Mouse (Mus musculus) midbrain, embryonic 11.5 days (tissue): ENCODE data around the gene Sox10. TPM values are rescaled to one million over a fixed set of nuclear protein-coding genes. Genes with fewer than 3 reads are reported as not detected.

Experiments
- ATAC-seq: fragments of 200-750 bp; cut with Nextera tagmentation; 2 replicates; pipeline ENCODE4 v1.8.0; 2017; ENCODE audit warnings: moderate TSS enrichment, moderate library complexity; ENCODE audit not compliant: low FRiP score
- DNase-seq: peaks from one replicate; pipeline ENCODE4 v3.0.0; 2015; ENCODE audit warnings: low spot score; ENCODE audit errors: missing footprints
- H3K27ac ChIP-seq: fragments of 300-500 bp; sonication (generic); 2 replicates; pipeline ENCODE4 v1.5.1; 2014; ENCODE audit warnings: low read depth, low read length
- H3K27me3 ChIP-seq: fragments of 300-500 bp; sonication (generic); 2 replicates; pipeline ENCODE4 v1.6.1; 2014; ENCODE audit warnings: mild to moderate bottlenecking, low read length, moderate library complexity, mixed read lengths; ENCODE audit not compliant: control insufficient read depth, insufficient read depth
- H3K36me3 ChIP-seq: fragments of 300-500 bp; sonication (generic); 2 replicates; pipeline ENCODE4 v1.6.1; 2014; ENCODE audit warnings: mild to moderate bottlenecking, low read length, moderate library complexity, mixed read lengths; ENCODE audit not compliant: control insufficient read depth, insufficient read depth
- H3K4me1 ChIP-seq: fragments of 300-500 bp; sonication (generic); 2 replicates; pipeline ENCODE4 v1.6.1; 2014; ENCODE audit warnings: low read length; ENCODE audit not compliant: control insufficient read depth, insufficient read depth
- H3K4me2 ChIP-seq: fragments of 300-500 bp; sonication (generic); 2 replicates; pipeline ENCODE4 v1.6.1; 2014; ENCODE audit warnings: mild to moderate bottlenecking, moderate library complexity
- H3K4me3 ChIP-seq: fragments of 300-500 bp; sonication (generic); 2 replicates; pipeline ENCODE4 v1.5.1; 2014; ENCODE audit warnings: low read depth, low read length
- H3K9ac ChIP-seq: fragments of 300-500 bp; sonication (generic); 2 replicates; pipeline ENCODE4 v1.6.1; 2014; ENCODE audit warnings: low read length
- H3K9me3 ChIP-seq: fragments of 300-500 bp; sonication (generic); 2 replicates; pipeline ENCODE4 v1.6.1; 2016; ENCODE audit warnings: low read length; ENCODE audit not compliant: control insufficient read depth
- WGBS: fragments of 180-500 bp; shearing (Covaris S2); extraction: QIAGEN DNeasy Blood & Tissue Kit; methylation state at CpG from one replicate; pipeline ENCODE4 v1.1.7; 2014; 5-methylcytosine and 5-hydroxymethylcytosine counted together
- polyA plus RNA-seq: library from polyadenylated mRNA; unstranded; fragments of >200 nt; fragmentation: Nextera tagmentation; extraction: Ambion mirVana; gene quantifications from 2 replicates; pipeline ENCODE4 v1.2.1, GENCODE M21; 2014

The Sox10 gene
- 0.64 and 0.95 TPM in 2 replicates for polyA plus RNA-seq

DNA sequence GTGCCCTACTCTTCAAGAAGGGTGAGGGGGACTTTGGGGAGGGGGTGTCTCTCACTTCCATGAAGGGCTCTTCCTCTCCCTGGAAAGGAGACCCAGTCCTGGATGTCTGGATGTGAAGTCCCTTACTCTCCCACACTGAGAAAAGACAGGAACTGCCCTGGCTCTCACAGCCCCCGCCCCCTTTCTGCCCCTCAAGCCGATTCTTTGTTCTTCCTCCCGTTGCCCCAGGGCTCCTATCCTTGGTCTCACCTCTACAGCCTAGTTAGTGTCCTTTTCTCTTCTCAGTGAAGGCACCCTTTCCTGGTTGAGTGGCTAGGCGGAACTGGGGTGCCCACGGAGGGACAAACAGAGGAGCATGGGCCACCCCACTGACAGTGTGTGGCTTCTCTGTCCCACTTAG, at the start of gene Sox10:
Gene Sox10, minus strand, starts transcription at position 101 of the 400 bp plus-strand sequence.
- H3K4me1 ChIP-seq: 0 out of 2 replicates have a peak, but pooled peaks cover 4% of the 10 kb centered on the region
- H3K27ac ChIP-seq: no peak within 1 kb of the TSS
- H3K4me2 ChIP-seq: no peak within 1 kb of the TSS
- H3K4me3 ChIP-seq: no peak within 1 kb of the TSS
- ATAC-seq (no peak), DNase-seq (no peak)
- H3K9me3 ChIP-seq: no peaks in the 10 kb centered on the region
- no peaks in the 10 kb centered on the region for H3K36me3 ChIP-seq
- peaks cover 35% of the 10 kb centered on the region for H3K27me3 ChIP-seq
- no peak within 1 kb of the TSS for H3K9ac ChIP-seq
- 53% methylated on average over 5 of the region's 5 CpGs for WGBS

DNA sequence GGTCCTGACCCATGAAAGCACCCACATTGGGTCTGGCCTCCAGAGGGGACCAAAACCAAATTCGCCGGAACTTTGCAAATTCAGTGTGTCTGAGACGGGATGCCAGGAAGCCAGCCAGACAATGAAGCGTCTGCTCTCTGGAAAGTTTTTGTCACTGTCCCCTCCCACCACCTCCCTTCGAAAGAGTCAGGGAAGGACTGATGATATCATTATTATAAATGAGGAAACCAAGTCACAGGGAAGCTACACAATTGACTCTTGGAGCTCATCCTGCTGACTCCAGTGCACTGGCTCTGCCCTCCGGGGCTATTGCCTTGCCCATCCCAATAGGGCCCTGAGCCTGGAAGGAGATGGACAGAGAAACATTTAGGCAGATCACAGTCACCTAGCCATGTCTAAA, 48.6 kb upstream of the Sox10 start:
- WGBS: 76% methylated on average over 6 of the region's 6 CpGs
- Histone ChIP-seq H3K36me3 (no peaks in the 10 kb centered on the region), H3K4me3 (no peak overlapping the region), H3K27ac (no peak overlapping the region), H3K4me2 (no peak overlapping the region), H3K9ac (no peak overlapping the region), H3K9me3 (no peaks in the 10 kb centered on the region), H3K27me3 (no peaks in the 10 kb centered on the region), H3K4me1 (no peaks in the 10 kb centered on the region)
- no peak for ATAC-seq
- no peak for DNase-seq

DNA sequence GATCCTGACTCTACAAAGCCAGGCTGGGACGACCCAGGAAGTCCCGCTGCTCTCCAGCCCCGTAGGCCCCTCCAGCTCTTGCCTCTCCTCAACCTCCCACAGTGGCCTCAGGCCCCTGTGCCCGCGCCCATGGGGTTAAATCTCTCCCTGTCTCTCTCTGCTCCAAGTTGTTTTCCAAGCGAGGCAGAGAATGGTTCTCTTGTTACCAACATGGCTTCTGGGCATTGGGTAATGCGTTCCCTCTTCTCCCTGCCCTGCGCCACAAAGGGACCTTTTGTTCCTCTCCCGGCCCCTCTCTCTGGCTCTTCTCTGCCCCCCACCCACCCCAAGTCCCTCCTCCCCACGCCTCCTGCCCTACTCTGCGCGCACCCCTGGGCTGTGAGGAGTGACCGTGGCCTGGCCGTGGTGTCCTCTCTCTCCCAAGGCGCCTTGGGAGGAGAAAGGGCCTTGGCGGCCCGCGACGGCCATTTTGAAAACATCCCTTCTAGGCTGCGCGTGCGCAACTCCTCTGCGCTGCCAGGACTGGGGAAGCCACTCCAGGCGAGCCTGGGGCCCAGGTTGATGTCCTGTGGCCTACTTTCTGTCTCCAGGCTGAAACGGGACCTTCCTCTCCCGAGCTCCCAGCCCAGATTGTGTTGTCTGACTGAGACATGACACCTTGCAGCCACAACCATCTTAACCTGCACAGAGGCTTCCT, 47.9 kb upstream of the Sox10 start:
- DNase-seq: no peak
- Histone ChIP-seq H3K27me3 (no peaks in the 10 kb centered on the region), H3K27ac (no peak overlapping the region), H3K9me3 (no peaks in the 10 kb centered on the region), H3K4me2 (no peak overlapping the region), H3K36me3 (no peaks in the 10 kb centered on the region), H3K4me1 (no peaks in the 10 kb centered on the region), H3K4me3 (no peak overlapping the region), H3K9ac (no peak overlapping the region)
- no peak for ATAC-seq
- WGBS: 89% methylated on average over 25 of the region's 26 CpGs

DNA sequence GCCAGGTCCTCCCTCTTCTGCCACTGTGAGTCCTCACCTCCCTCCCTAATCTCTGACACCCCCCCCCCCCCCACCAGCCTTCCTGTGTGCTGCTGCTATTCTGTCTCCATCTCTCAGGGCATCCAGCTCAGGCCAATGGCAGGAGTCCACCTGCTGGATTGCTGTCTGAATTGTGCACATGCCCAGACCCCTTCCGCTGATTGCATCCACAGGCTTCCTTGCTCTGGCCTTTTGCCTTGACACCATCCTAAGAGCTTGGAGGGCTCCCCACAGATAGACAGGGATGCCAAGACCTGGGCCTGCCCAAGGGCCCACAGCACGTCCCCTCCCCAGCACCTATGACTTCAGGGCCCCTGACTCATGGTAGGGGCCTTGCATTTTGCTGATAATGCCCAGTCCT, 45.3 kb upstream of the Sox10 start:
- Histone ChIP-seq H3K36me3 (no peaks in the 10 kb centered on the region), H3K9ac (no peak overlapping the region), H3K27ac (no peak overlapping the region), H3K4me3 (no peak overlapping the region), H3K27me3 (no peaks in the 10 kb centered on the region), H3K9me3 (no peaks in the 10 kb centered on the region), H3K4me2 (no peak overlapping the region), H3K4me1 (no peaks in the 10 kb centered on the region)
- DNase-seq (no peak), ATAC-seq (no peak)
- 68% methylated on average over 2 of the region's 2 CpGs for WGBS

DNA sequence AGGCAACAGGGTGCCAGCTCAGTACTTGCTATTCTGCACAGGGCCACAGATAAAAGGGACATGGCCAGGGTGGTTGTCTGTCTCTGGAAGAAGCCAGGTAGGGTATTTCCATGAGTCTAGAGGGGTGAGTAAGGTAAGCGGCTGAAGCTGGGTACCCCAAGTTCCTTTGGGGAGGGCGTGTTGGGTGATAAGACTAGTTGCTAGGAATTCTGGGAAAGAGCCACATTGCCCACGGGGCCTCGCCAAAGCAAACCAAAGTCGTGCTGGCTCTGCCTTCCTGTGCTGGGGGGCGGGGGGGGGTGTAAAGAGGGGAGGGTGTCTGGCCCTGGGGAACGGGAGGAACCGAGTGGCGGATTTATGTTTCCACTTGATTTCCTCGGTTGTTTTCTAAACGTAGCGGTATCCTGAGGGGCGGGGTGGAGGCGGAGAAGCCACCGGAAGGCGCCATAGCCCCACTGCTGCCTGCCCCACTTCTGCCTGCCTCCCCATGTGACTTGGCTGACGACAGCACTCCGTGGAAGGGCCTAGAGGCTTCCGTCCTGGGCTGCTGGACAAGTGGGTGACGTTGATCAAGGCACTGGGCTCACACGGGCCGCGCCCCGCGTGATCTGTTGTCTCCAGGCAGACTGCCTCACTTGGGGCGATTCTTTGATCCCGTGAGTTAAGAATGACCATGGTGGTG, 43.9 kb upstream of the Sox10 start:
- Histone ChIP-seq H3K4me2 (no peak overlapping the region), H3K9ac (no peak overlapping the region), H3K27me3 (no peaks in the 10 kb centered on the region), H3K36me3 (no peaks in the 10 kb centered on the region), H3K9me3 (no peaks in the 10 kb centered on the region), H3K4me1 (no peaks in the 10 kb centered on the region), H3K4me3 (no peak overlapping the region), H3K27ac (no peak overlapping the region)
- DNase-seq (no peak), ATAC-seq (no peak)
- WGBS: 79% methylated on average over 27 of the region's 27 CpGs

DNA sequence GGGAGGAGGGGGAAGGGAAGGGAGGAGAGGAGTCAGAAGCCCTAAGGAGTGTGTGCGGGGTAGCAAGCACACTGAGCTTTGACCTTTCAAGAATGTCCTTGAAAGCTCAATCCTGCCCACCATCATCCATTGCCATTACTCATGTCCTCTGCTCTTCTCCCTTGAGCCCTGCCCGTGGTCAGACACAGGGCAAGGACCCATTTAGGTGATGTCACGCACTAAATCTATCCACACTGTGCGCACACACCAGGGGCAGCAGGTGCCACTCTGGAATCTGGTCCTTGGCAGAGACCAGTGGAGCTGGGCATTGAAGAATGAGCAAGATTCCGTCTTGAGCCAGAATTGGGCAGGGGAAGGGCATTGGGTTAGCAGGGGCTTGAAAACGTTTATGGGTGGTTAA, 43.2 kb upstream of the Sox10 start:
- H3K27me3 ChIP-seq: no peaks in the 10 kb centered on the region
- no peaks in the 10 kb centered on the region for H3K36me3 ChIP-seq
- H3K9me3 ChIP-seq: no peaks in the 10 kb centered on the region
- no peaks in the 10 kb centered on the region for H3K4me1 ChIP-seq
- no peak overlapping the region for H3K9ac ChIP-seq
- ATAC-seq (no peak), DNase-seq (no peak)
- H3K4me2 ChIP-seq: no peak overlapping the region
- H3K4me3 ChIP-seq: no peak overlapping the region
- WGBS: 90% methylated on average over 6 of the region's 6 CpGs
- no peak overlapping the region for H3K27ac ChIP-seq

DNA sequence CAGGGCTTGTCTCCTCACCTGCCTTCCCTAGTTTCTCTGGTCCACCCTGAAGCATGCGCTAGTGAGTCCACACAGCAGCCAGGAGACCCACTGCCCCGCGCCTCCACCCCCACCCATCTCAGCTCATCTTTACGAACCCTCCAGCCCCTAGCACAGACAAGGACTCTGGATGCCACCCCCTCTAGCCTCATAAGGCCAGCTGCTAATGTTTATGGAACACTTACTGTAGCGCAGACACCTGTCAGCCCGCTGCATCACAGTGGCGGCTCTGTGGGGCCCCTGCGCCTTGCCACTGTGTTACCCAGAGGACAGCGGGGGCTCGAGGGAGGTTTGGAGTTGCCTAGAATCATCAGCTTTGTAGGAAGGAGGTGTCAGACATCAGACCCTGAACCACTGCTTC, 37.5 kb upstream of the Sox10 start:
- Histone ChIP-seq H3K27ac (peak overlapping the region; percentile 79; the same call in 1 of the 2 replicates), H3K4me3 (no peak overlapping the region), H3K27me3 (no peaks in the 10 kb centered on the region), H3K4me2 (no peak overlapping the region), H3K4me1 (peaks cover 22% of the 10 kb centered on the region), H3K9me3 (no peaks in the 10 kb centered on the region), H3K36me3 (no peaks in the 10 kb centered on the region), H3K9ac (peak overlapping the region; percentile 40; the same call in 1 of the 2 replicates)
- peak; percentile 23; the same call in 1 of the 2 replicates for ATAC-seq
- 62% methylated on average over 10 of the region's 10 CpGs for WGBS
- DNase-seq: no peak

DNA sequence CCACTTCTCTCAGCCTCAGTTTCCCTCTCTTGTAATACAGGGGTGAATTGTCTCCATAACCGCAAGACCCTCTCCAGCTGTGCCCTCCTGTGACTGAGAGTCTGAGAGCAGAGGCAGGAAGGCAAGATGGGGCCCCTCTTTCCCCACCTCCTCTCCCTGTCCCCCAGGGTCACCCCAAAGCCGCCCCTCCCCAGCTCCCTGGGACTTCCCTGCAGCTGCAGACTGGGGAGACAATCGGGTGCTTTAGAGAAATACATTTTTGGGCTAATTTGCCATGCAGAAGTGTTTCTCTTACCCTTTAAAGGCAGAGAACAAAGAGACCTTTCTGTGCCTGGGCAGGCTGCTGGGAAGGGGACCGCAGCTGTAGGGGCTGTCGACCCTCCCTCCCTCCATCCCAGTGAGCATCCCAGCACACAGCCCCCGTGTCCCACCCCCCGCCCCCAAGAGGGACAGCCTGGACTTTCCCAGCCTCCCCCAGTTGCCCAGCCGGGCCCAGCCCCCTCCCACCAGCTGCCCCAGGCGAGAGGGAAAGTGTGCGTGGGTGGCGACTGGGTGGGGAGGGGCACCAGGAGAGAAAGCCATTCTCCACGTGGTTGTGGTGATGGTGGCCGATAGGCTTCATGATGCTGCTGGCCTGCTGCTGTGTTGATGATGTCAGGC, 36.6 kb upstream of the Sox10 start:
- Histone ChIP-seq H3K27me3 (no peaks in the 10 kb centered on the region), H3K9me3 (no peaks in the 10 kb centered on the region), H3K9ac (peak overlapping the region; percentile 53), H3K27ac (peak overlapping the region; percentile 79), H3K36me3 (no peaks in the 10 kb centered on the region), H3K4me3 (no peak overlapping the region), H3K4me2 (peak overlapping the region; percentile 25; the same call in 1 of the 2 replicates), H3K4me1 (peaks cover 22% of the 10 kb centered on the region)
- DNase-seq (peak; percentile 88), ATAC-seq (peak; percentile 84)
- WGBS: 26% methylated on average over 13 of the region's 13 CpGs

DNA sequence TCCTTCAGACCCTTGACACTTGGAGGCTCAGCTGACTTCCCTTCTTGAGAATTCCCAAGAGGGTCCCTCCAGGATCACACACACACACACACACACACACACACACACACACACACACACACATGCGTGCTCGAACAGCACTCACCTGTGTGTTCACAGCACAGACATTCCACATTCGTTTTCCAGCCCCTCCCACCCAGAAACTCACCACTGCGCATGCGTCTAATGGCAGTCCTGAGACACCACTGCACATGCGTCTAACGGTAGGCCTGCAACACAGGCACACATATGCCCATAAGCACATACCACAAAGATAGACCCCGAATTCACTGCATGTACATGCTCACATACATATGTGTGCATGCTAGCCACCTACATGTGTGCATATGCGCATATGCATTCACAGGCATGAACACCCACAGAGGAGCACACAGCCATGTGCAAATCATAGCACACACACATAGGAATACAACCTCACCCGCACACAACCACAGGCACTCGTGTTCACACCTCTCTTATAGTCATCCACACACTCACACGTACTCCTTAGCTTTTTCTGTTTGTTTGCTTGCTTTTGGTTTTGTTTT, 34.4 kb upstream of the Sox10 start:
- DNase-seq (no peak), ATAC-seq (no peak)
- Histone ChIP-seq H3K9me3 (no peaks in the 10 kb centered on the region), H3K27me3 (no peaks in the 10 kb centered on the region), H3K4me3 (no peak overlapping the region), H3K4me1 (peaks cover 22% of the 10 kb centered on the region), H3K9ac (no peak overlapping the region), H3K36me3 (no peaks in the 10 kb centered on the region), H3K4me2 (no peak overlapping the region), H3K27ac (no peak overlapping the region)
- 94% methylated on average over 12 of the region's 12 CpGs for WGBS
